24 mouse cellular contexts compared by ENCODE assay signal in the genomic region with DNA sequence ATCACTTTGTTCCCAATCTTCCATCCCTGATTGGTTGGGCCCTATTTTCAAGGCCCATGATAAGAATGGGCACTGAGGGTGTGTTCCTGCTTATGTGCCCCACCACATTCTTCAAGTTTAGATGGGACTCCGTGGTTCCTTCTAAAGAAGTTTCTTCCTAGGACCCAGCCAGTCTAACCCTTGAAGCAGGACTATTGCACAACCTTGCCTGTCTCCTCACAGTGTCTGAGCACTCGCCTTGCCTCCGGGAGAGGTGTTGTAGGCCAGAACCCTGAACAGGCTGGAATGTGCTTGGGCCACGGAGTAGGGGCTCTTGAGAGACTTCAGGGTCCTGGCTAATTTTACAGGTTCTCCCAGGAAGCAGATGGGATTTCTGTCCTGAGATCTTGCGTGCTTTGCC. TPM values are rescaled to one million over a fixed set of nuclear protein-coding genes. Genes with fewer than 3 reads are reported as not detected.
DNase-seq lines count a peak whose midpoint lies in the region; ATAC-seq and TF ChIP-seq lines count a peak whose summit lies in the region.
"Had no signal": no experiment of that assay in that cellular context is flagged by ENCODE, and none has a peak within 500 bp of the region (broad histone marks: within the 10 kb centered on the region; RNA-seq: fewer than 3 reads in every experiment).

No protein-coding gene starts in this region.

- H3K4me2 ChIP-seq in embryonic facial prominence, embryonic 13.5 days = no peak overlapping the region
- no peak overlapping the region for H3K4me2 ChIP-seq in stomach, embryonic 16.5 days (ENCODE audit: low read depth, low read length)
- H3K4me2 ChIP-seq in hindbrain, embryonic 13.5 days = no peak overlapping the region
- H3K4me2 ChIP-seq: heart, embryonic 13.5 days had no signal

- no peak for TF ChIP-seq CTCF in testis, adult 2 months (IDR thresholded peaks at IDR 0.05; ENCODE audit: control insufficient read depth, insufficient read depth, insufficient replicate concordance, low read depth, low read length)

- H3K36me3 ChIP-seq in embryonic facial prominence, embryonic 13.5 days = peaks cover 41% of the 10 kb centered on the region
- peaks cover 49% of the 10 kb centered on the region for H3K36me3 ChIP-seq in embryonic facial prominence, embryonic 10.5 days (replicated peaks)
- H3K36me3 ChIP-seq in testis, adult 2 months (ENCODE audit: control insufficient read depth, insufficient read depth, low read length) = no peaks in the 10 kb centered on the region
- 0 out of 2 replicates have a peak, but pooled peaks cover 4% of the 10 kb centered on the region for H3K36me3 ChIP-seq in stomach, embryonic 16.5 days (ENCODE audit: control insufficient read depth, insufficient read depth, low read length)
- peaks cover 43% of the 10 kb centered on the region for H3K36me3 ChIP-seq in hindbrain, embryonic 13.5 days

- no peak overlapping the region for H3K9ac ChIP-seq in embryonic facial prominence, embryonic 13.5 days
- H3K9ac ChIP-seq in stomach, embryonic 16.5 days (ENCODE audit: low read length) = no peak overlapping the region
- H3K9ac ChIP-seq in hindbrain, embryonic 13.5 days = no peak overlapping the region
- H3K9ac ChIP-seq: heart, embryonic 13.5 days had no signal

- no peak for TF ChIP-seq POLR2A in testis, adult 2 months (IDR thresholded peaks at IDR 0.05; ENCODE audit: control insufficient read depth, low read depth, low read length)

- no peak for ATAC-seq in embryonic facial prominence, embryonic 13.5 days (ENCODE audit: insufficient number of reproducible peaks, insufficient read depth, low FRiP score, low TSS enrichment, low read depth)
- no peak for ATAC-seq in stomach, embryonic 16.5 days (ENCODE audit: insufficient read depth, low FRiP score)
- no peak for ATAC-seq in hindbrain, embryonic 13.5 days (ENCODE audit: low FRiP score)
- ATAC-seq: forebrain, embryonic 14.5 days; hindbrain, embryonic 16.5 days; inflammation-experienced regulatory T-cells, adult 6 months had no signal

- H3K27me3 ChIP-seq in embryonic facial prominence, embryonic 13.5 days = peaks cover 51% of the 10 kb centered on the region
- H3K27me3 ChIP-seq in embryonic facial prominence, embryonic 10.5 days (replicated peaks; ENCODE audit: low read depth, poor library complexity, severe bottlenecking) = peaks cover 55% of the 10 kb centered on the region
- no peaks in the 10 kb centered on the region for H3K27me3 ChIP-seq in testis, adult 2 months (ENCODE audit: control insufficient read depth, insufficient read depth, low read length)
- peaks cover 12% of the 10 kb centered on the region for H3K27me3 ChIP-seq in stomach, embryonic 16.5 days (ENCODE audit: control insufficient read depth, insufficient read depth, low read length)
- H3K27me3 ChIP-seq in hindbrain, embryonic 13.5 days = peaks cover 56% of the 10 kb centered on the region

- DNase-seq in embryonic facial prominence, embryonic 10.5 days (ENCODE audit: low spot score) = no peak
- no peak for DNase-seq in testis, postnatal 10 days (ENCODE audit: low spot score)
- no peak for DNase-seq in kidney, postnatal 10 days
- DNase-seq: adrenal gland, adult 8-10 months; adrenal gland, postnatal 36 days; B cell, adult 2 months; cerebellum, adult 2 months; cerebellum, postnatal 25 days; gastrocnemius, postnatal 36 days; heart, adult 11 months; heart, postnatal 36 days had no signal

- no peaks in the 10 kb centered on the region for H3K9me3 ChIP-seq in embryonic facial prominence, embryonic 13.5 days
- no peaks in the 10 kb centered on the region for H3K9me3 ChIP-seq in embryonic facial prominence, embryonic 10.5 days
- H3K9me3 ChIP-seq in stomach, embryonic 16.5 days (replicated peaks; ENCODE audit: control insufficient read depth, low read length) = no peaks in the 10 kb centered on the region
- H3K9me3 ChIP-seq in hindbrain, embryonic 13.5 days = no peaks in the 10 kb centered on the region
- H3K9me3 ChIP-seq: forebrain, embryonic 10.5 days; heart, embryonic 13.5 days had no signal

- peaks cover 41% of the 10 kb centered on the region for H3K4me1 ChIP-seq in embryonic facial prominence, embryonic 13.5 days
- H3K4me1 ChIP-seq in embryonic facial prominence, embryonic 10.5 days = peaks cover 52% of the 10 kb centered on the region
- peaks cover 17% of the 10 kb centered on the region for H3K4me1 ChIP-seq in testis, adult 2 months (ENCODE audit: control insufficient read depth, insufficient read depth, low read length)
- H3K4me1 ChIP-seq in stomach, embryonic 16.5 days (ENCODE audit: control insufficient read depth, insufficient read depth, low read length) = peaks cover 27% of the 10 kb centered on the region
- peaks cover 17% of the 10 kb centered on the region for H3K4me1 ChIP-seq in hindbrain, embryonic 13.5 days (replicated peaks)

- WGBS in embryonic facial prominence, embryonic 13.5 days = 90% methylated on average over 5 of the region's 5 CpGs
- 92% methylated on average over 5 of the region's 5 CpGs for WGBS in embryonic facial prominence, embryonic 10.5 days
- 78% methylated on average over 5 of the region's 5 CpGs for WGBS in stomach, embryonic 16.5 days
- 92% methylated on average over 5 of the region's 5 CpGs for WGBS in hindbrain, embryonic 13.5 days

- H3K27ac ChIP-seq in embryonic facial prominence, embryonic 13.5 days = 0 out of 2 replicates have a peak overlapping the region, but pooled peaks have one; percentile 56
- no peak overlapping the region for H3K27ac ChIP-seq in embryonic facial prominence, embryonic 10.5 days (replicated peaks)
- H3K27ac ChIP-seq in testis, adult 2 months (ENCODE audit: control insufficient read depth, insufficient read depth, low read depth, low read length) = 0 out of 2 replicates have a peak overlapping the region, but pooled peaks have one; percentile 1
- peak overlapping the region; percentile 87 for H3K27ac ChIP-seq in stomach, embryonic 16.5 days (ENCODE audit: low read length)
- H3K27ac ChIP-seq in hindbrain, embryonic 13.5 days = no peak overlapping the region
- H3K27ac ChIP-seq: forebrain, embryonic 10.5 days; heart, embryonic 13.5 days had no signal

- H3K4me3 ChIP-seq in embryonic facial prominence, embryonic 13.5 days = no peak overlapping the region
- no peak overlapping the region for H3K4me3 ChIP-seq in embryonic facial prominence, embryonic 10.5 days
- H3K4me3 ChIP-seq in testis, adult 2 months (ENCODE audit: control insufficient read depth, low read depth, low read length) = no peak overlapping the region
- H3K4me3 ChIP-seq in stomach, embryonic 16.5 days (replicated peaks; ENCODE audit: low read length) = no peak overlapping the region
- H3K4me3 ChIP-seq in hindbrain, embryonic 13.5 days = no peak overlapping the region
- H3K4me3 ChIP-seq: erythroblast, embryonic 14.5 days; forebrain, embryonic 10.5 days; heart, embryonic 13.5 days had no signal

RNA-seq across cellular contexts. Expression of gene Sfn, which starts 1.1 kb away (rescaled TPM):
- polyA plus RNA-seq in embryonic facial prominence, embryonic 13.5 days (2015; fragmentation: Nextera tagmentation; extraction: Ambion mirVana) = 130 and 142 TPM in 2 replicates
- polyA plus RNA-seq in embryonic facial prominence, embryonic 10.5 days (2016; fragmentation: Nextera tagmentation; extraction: Ambion mirVana) = 27.6 and 35.7 TPM in 2 replicates
- 0.81 and 1.1 TPM in 2 replicates for polyA plus RNA-seq in testis, adult 2 months (2012; rRNA removed)
- polyA plus RNA-seq in stomach, embryonic 16.5 days (2015; fragmentation: Nextera tagmentation; extraction: Ambion mirVana) = 339 and 468 TPM in 2 replicates
- polyA plus RNA-seq in hindbrain, embryonic 13.5 days (2015; fragmentation: Nextera tagmentation; extraction: Ambion mirVana) = 2.8 and 4.1 TPM in 2 replicates

RNA-seq across cellular contexts. Expression of gene Gpn2, which starts 18.9 kb away (rescaled TPM):
- polyA plus RNA-seq in embryonic facial prominence, embryonic 13.5 days (2015; fragmentation: Nextera tagmentation; extraction: Ambion mirVana) = 16.4 and 21.2 TPM in 2 replicates
- 29.4 and 30.9 TPM in 2 replicates for polyA plus RNA-seq in embryonic facial prominence, embryonic 10.5 days (2016; fragmentation: Nextera tagmentation; extraction: Ambion mirVana)
- 30.9 and 37.4 TPM in 2 replicates for polyA plus RNA-seq in testis, adult 2 months (2012; rRNA removed)
- polyA plus RNA-seq in stomach, embryonic 16.5 days (2015; fragmentation: Nextera tagmentation; extraction: Ambion mirVana) = 13.8 and 14.3 TPM in 2 replicates
- polyA plus RNA-seq in hindbrain, embryonic 13.5 days (2015; fragmentation: Nextera tagmentation; extraction: Ambion mirVana) = 17.7 and 22.2 TPM in 2 replicates

RNA-seq across cellular contexts. Expression of gene Gpatch3, which starts 28.5 kb away (rescaled TPM):
- 9.5 and 9.9 TPM in 2 replicates for polyA plus RNA-seq in embryonic facial prominence, embryonic 13.5 days (2015; fragmentation: Nextera tagmentation; extraction: Ambion mirVana)
- polyA plus RNA-seq in embryonic facial prominence, embryonic 10.5 days (2016; fragmentation: Nextera tagmentation; extraction: Ambion mirVana) = 10.7 and 12.2 TPM in 2 replicates
- polyA plus RNA-seq in testis, adult 2 months (2012; rRNA removed) = 4.9 and 5.7 TPM in 2 replicates
- polyA plus RNA-seq in stomach, embryonic 16.5 days (2015; fragmentation: Nextera tagmentation; extraction: Ambion mirVana) = 3.9 and 4.2 TPM in 2 replicates
- polyA plus RNA-seq in hindbrain, embryonic 13.5 days (2015; fragmentation: Nextera tagmentation; extraction: Ambion mirVana) = 6.7 and 8.3 TPM in 2 replicates

RNA-seq across cellular contexts. Expression of gene Zdhhc18, which starts 46.9 kb away (rescaled TPM):
- polyA plus RNA-seq in embryonic facial prominence, embryonic 13.5 days (2015; fragmentation: Nextera tagmentation; extraction: Ambion mirVana) = 3.9 and 4.2 TPM in 2 replicates
- 2.3 and 3.0 TPM in 2 replicates for polyA plus RNA-seq in embryonic facial prominence, embryonic 10.5 days (2016; fragmentation: Nextera tagmentation; extraction: Ambion mirVana)
- polyA plus RNA-seq in testis, adult 2 months (2012; rRNA removed) = 4.2 and 4.5 TPM in 2 replicates
- polyA plus RNA-seq in stomach, embryonic 16.5 days (2015; fragmentation: Nextera tagmentation; extraction: Ambion mirVana) = 2.0 and 3.4 TPM in 2 replicates
- polyA plus RNA-seq in hindbrain, embryonic 13.5 days (2015; fragmentation: Nextera tagmentation; extraction: Ambion mirVana) = 3.4 and 4.4 TPM in 2 replicates

RNA-seq across cellular contexts. Expression of gene Nr0b2, which starts 49.9 kb away (rescaled TPM):
- polyA plus RNA-seq in embryonic facial prominence, embryonic 13.5 days (2015; fragmentation: Nextera tagmentation; extraction: Ambion mirVana) = not detected in 2 replicates
- 0.17 TPM in 1 of 2 replicates, not detected in the other for polyA plus RNA-seq in embryonic facial prominence, embryonic 10.5 days (2016; fragmentation: Nextera tagmentation; extraction: Ambion mirVana)
- polyA plus RNA-seq in testis, adult 2 months (2012; rRNA removed) = 0.42 and 0.51 TPM in 2 replicates
- 6.6 and 7.2 TPM in 2 replicates for polyA plus RNA-seq in stomach, embryonic 16.5 days (2015; fragmentation: Nextera tagmentation; extraction: Ambion mirVana)
- not detected in 2 replicates for polyA plus RNA-seq in hindbrain, embryonic 13.5 days (2015; fragmentation: Nextera tagmentation; extraction: Ambion mirVana)
- polyA plus RNA-seq: cortical plate, adult 2 months; embryonic facial prominence, embryonic 14.5 days; erythroblast, embryonic 14.5 days; forebrain, embryonic 10.5 days; forebrain, embryonic 14.5 days; hindbrain, embryonic 11.5 days; hindbrain, embryonic 16.5 days; inflammation-experienced regulatory T-cells, adult 6 months had no signal

Comparison
In these comparisons a context has a peak if more than half of its experiments do, and no peak if none do; other contexts are left out.
1. H3K27ac ChIP-seq: peak in embryonic facial prominence, embryonic 13.5 days (single experiment), testis, adult 2 months (single experiment) and stomach, embryonic 16.5 days (single experiment); none in embryonic facial prominence, embryonic 10.5 days (single experiment) and hindbrain, embryonic 13.5 days (single experiment).